Mouse (Mus musculus) forebrain, embryonic 14.5 days (tissue): Measurements from ENCODE around the gene Copa. TPM values are rescaled to one million over a fixed set of nuclear protein-coding genes. Genes with fewer than 3 reads are reported as not detected.
A peak's percentile ranks its signal among the peaks of the same experiment; 100 is the strongest.

Experiments
- ATAC-seq: fragments of 200-750 bp; cut with Nextera tagmentation; 2 replicates; pipeline ENCODE4 v1.8.0; 2017; ENCODE audit warnings: mild to moderate bottlenecking, moderate library complexity
- DNase-seq: peaks from one replicate; pipeline ENCODE4 v3.0.0-alpha.2; 2015; ENCODE audit warnings: low spot score
- H3K27ac ChIP-seq: fragments of 300-500 bp; sonication (generic); 2 replicates; pipeline ENCODE4 v1.5.1; 2014; ENCODE audit warnings: low read depth, mild to moderate bottlenecking, control low read depth, low read length, moderate library complexity
- H3K27me3 ChIP-seq: fragments of 300-500 bp; sonication (generic); replicated peaks from 2 replicates; pipeline ENCODE4 v1.6.1; 2014; ENCODE audit warnings: low read length, control low read depth, mixed read lengths; ENCODE audit not compliant: control insufficient read depth, insufficient read depth
- H3K36me3 ChIP-seq: fragments of 300-500 bp; sonication (generic); 2 replicates; pipeline ENCODE4 v1.6.1; 2014; ENCODE audit warnings: low read length, control low read depth; ENCODE audit not compliant: control insufficient read depth, insufficient read depth
- H3K4me1 ChIP-seq: fragments of 300-500 bp; sonication (generic); 2 replicates; pipeline ENCODE4 v1.6.1; 2014; ENCODE audit warnings: antibody characterized with exemption, low read length, control low read depth; ENCODE audit not compliant: control insufficient read depth, insufficient read depth
- H3K4me2 ChIP-seq: fragments of 300-500 bp; sonication (generic); 2 replicates; pipeline ENCODE4 v1.6.1; 2014; ENCODE audit warnings: mild to moderate bottlenecking, control low read depth, low read length
- H3K4me3 ChIP-seq: fragments of 300-500 bp; sonication (generic); 2 replicates; pipeline ENCODE4 v1.5.1; 2014; ENCODE audit warnings: low read depth, low read length, control low read depth
- H3K9ac ChIP-seq: fragments of 300-500 bp; sonication (generic); 2 replicates; pipeline ENCODE4 v1.6.1; 2014; ENCODE audit warnings: mild to moderate bottlenecking, low read length, control low read depth, moderate library complexity
- H3K9me3 ChIP-seq: fragments of 300-500 bp; sonication (generic); replicated peaks from 2 replicates; pipeline ENCODE4 v1.6.1; 2016; ENCODE audit warnings: low read length, control low read depth, mixed read lengths; ENCODE audit not compliant: control insufficient read depth
- WGBS: fragments of 180-500 bp; shearing (Covaris S2); extraction: QIAGEN DNeasy Blood & Tissue Kit; methylation state at CpG from one replicate; pipeline ENCODE4 v1.1.7; 2014; 5-methylcytosine and 5-hydroxymethylcytosine counted together
- polyA plus RNA-seq: library from polyadenylated mRNA; unstranded; fragments of >200 nt; fragmentation: Nextera tagmentation; extraction: Ambion mirVana; gene quantifications from 2 replicates; pipeline ENCODE4 v1.2.1, GENCODE M21; 2014

The Copa gene
- polyA plus RNA-seq, 1 experiment from 2014 or later = 123 TPM

GRCm38 (mm10) chr1:172103619-172104018, 21.3 kb downstream of the Copa start:
- DNase-seq = no peak
- H3K36me3 ChIP-seq = peaks cover 92% of the 10 kb centered on the region
- no peak overlapping the region for H3K4me3 ChIP-seq
- no peaks in the 10 kb centered on the region for H3K27me3 ChIP-seq
- no peak for ATAC-seq
- WGBS = 93% methylated on average over 4 of the region's 4 CpGs
- no peaks in the 10 kb centered on the region for H3K9me3 ChIP-seq
- H3K27ac ChIP-seq = no peak overlapping the region
- no peak overlapping the region for H3K4me2 ChIP-seq
- no peaks in the 10 kb centered on the region for H3K4me1 ChIP-seq
- no peak overlapping the region for H3K9ac ChIP-seq

DNA sequence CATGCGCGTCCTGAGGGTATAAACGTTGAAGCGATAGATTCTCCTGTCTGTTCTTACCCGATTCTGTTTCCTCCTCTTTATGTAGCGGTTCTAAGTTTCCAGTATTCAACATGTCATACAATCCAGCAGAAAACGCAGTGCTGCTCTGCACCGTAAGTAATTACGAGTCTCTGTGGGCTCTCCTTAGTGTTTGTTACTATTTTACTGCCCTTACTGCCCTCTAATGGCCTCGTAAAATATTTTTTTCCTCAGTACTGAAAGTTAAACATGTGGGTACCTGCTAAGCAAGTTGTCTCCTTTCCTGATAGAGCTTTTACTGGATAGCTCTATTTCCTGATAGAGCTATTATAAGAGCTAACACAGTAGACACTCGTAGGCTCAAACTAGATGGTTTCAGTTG, 22.8 kb downstream of the Copa start:
- DNase-seq (peak; percentile 22), ATAC-seq (no peak)
- Histone ChIP-seq H3K4me1 (no peaks in the 10 kb centered on the region), H3K36me3 (peaks cover 95% of the 10 kb centered on the region), H3K4me2 (no peak overlapping the region), H3K9ac (no peak overlapping the region), H3K4me3 (no peak overlapping the region), H3K27ac (no peak overlapping the region), H3K27me3 (no peaks in the 10 kb centered on the region), H3K9me3 (no peaks in the 10 kb centered on the region)
- WGBS = 82% methylated on average over 11 of the region's 11 CpGs

DNA sequence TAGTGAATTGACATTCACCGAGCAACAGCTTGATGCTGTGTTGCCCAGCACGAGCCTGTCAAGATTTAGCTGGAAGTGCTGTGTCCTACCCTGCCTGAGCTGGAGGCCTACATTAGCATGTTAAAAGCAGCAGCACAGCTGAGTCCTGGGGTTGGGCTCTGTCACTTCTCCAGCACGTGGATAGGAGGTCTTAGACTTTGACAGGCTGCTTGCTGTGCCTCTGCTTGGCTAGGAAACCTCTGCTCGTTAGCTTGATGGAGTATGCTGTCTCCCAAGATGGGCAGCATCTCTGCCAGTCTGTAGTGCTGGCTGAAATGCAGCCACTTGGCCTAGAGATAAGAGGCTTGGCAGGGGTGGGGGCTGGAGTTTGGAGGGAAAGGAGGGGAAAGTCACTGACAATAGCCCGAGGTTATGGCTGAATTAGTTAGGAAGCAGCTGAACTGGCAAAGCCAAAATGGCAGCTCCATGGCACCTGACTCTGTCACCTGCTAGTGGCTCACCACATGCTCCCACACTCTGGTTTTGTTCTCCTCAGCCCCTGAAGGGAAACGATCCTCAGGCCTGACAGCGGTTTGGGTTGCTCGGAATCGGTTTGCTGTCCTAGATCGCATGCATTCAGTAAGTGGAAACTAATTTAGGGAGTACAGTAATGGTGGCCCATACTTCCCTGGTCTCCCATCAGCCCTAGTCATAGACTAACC, 25.6 kb downstream of the Copa start:
- WGBS = 68% methylated on average over 10 of the region's 10 CpGs
- H3K27me3 ChIP-seq = no peaks in the 10 kb centered on the region
- H3K36me3 ChIP-seq = peaks cover 97% of the 10 kb centered on the region
- no peak overlapping the region for H3K27ac ChIP-seq
- no peak overlapping the region for H3K4me3 ChIP-seq
- H3K4me1 ChIP-seq = no peaks in the 10 kb centered on the region
- no peak overlapping the region for H3K9ac ChIP-seq
- no peak for ATAC-seq
- no peaks in the 10 kb centered on the region for H3K9me3 ChIP-seq
- no peak overlapping the region for H3K4me2 ChIP-seq
- peak; percentile 25 for DNase-seq

DNA sequence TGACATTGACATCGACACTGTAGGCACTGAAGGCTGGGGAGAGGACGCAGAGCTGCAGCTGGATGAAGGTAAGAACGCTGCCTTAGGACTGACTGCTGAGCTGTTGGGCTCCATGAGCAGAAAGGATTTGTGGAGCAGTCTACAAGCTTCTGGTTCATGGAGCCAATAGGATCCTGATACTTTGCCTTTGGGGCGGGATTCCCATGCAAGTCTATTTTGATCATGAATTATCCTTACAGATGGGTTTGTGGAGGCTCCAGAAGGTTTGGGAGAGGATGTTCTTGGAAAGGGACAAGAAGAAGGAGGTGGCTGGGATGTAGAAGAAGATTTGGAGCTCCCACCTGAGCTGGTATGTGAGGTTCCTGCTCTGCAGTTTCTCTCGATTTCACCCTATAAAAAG, 34.6 kb downstream of the Copa start:
- ATAC-seq = no peak
- H3K36me3 ChIP-seq = peaks cover 99% of the 10 kb centered on the region
- H3K4me2 ChIP-seq = no peak overlapping the region
- H3K27ac ChIP-seq = no peak overlapping the region
- H3K27me3 ChIP-seq = no peaks in the 10 kb centered on the region
- no peaks in the 10 kb centered on the region for H3K9me3 ChIP-seq
- no peaks in the 10 kb centered on the region for H3K4me1 ChIP-seq
- WGBS = 95% methylated on average over 5 of the region's 5 CpGs
- H3K4me3 ChIP-seq = no peak overlapping the region
- DNase-seq = no peak
- H3K9ac ChIP-seq = no peak overlapping the region

- H3K4me3 ChIP-seq = no peak overlapping the region
Measured at GRCm38 (mm10) chr1:172119100-172119499, 36.8 kb downstream of the Copa start.

DNA sequence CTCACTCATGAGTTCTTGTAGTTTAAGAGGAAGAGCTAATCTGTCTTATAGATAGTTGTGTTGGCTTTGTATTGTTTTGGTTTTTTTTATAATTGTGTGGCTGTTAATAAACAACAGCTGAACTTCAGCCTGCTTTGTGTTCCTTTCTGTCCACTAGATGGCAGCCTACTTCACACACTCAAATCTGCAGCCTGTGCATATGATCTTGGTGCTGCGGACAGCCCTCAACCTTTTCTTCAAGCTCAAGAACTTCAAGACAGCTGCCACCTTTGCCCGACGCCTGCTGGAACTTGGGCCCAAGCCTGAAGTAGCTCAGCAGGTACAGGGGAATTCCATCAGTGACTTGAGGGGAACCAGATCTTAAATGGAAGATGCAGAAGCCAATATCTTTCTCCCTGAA, 37.4 kb downstream of the Copa start:
- WGBS = 35% methylated on average over 3 of the region's 3 CpGs
- Histone ChIP-seq H3K4me1 (no peaks in the 10 kb centered on the region), H3K9me3 (no peaks in the 10 kb centered on the region), H3K4me3 (no peak overlapping the region), H3K4me2 (no peak overlapping the region), H3K27me3 (no peaks in the 10 kb centered on the region), H3K36me3 (peaks cover 91% of the 10 kb centered on the region), H3K9ac (no peak overlapping the region), H3K27ac (no peak overlapping the region)
- peak; percentile 68 for ATAC-seq
- DNase-seq = peak; percentile 84

More at GRCm38 (mm10) chr1:172119100-172119499, 36.8 kb downstream of the Copa start:
- Histone ChIP-seq H3K4me2 (no peak overlapping the region), H3K9me3 (no peaks in the 10 kb centered on the region), H3K27me3 (no peaks in the 10 kb centered on the region), H3K36me3 (peaks cover 98% of the 10 kb centered on the region), H3K4me1 (no peaks in the 10 kb centered on the region), H3K27ac (no peak overlapping the region), H3K9ac (no peak overlapping the region)
- ATAC-seq (no peak), DNase-seq (no peak)
- 88% methylated on average over 6 of the region's 6 CpGs for WGBS

GRCm38 (mm10) chr1:172122671-172123070, 40.3 kb downstream of the Copa start:
- no peak overlapping the region for H3K9ac ChIP-seq
- peaks cover 62% of the 10 kb centered on the region for H3K36me3 ChIP-seq
- WGBS = 81% methylated on average over 2 of the region's 2 CpGs

GRCm38 (mm10) chr1:172124572-172124971, 42.2 kb downstream of the Copa start:
- no peak for ATAC-seq
- Histone ChIP-seq H3K9me3 (no peaks in the 10 kb centered on the region), H3K4me1 (peaks cover 8% of the 10 kb centered on the region), H3K27me3 (no peaks in the 10 kb centered on the region), H3K4me3 (no peak overlapping the region), H3K36me3 (peaks cover 54% of the 10 kb centered on the region), H3K27ac (no peak overlapping the region), H3K4me2 (no peak overlapping the region), H3K9ac (no peak overlapping the region)
- no peak for DNase-seq
- 84% methylated on average over 6 of the region's 6 CpGs for WGBS

More at GRCm38 (mm10) chr1:172122671-172123070, 40.3 kb downstream of the Copa start:
- Histone ChIP-seq H3K27ac (no peak overlapping the region), H3K4me3 (no peak overlapping the region), H3K9me3 (no peaks in the 10 kb centered on the region), H3K27me3 (no peaks in the 10 kb centered on the region), H3K4me1 (peaks cover 7% of the 10 kb centered on the region), H3K4me2 (no peak overlapping the region)
- no peak for ATAC-seq
- DNase-seq = no peak
